Mouse (Mus musculus): ENCODE results near the gene Cstf1.

Gene Cstf1

DNA sequence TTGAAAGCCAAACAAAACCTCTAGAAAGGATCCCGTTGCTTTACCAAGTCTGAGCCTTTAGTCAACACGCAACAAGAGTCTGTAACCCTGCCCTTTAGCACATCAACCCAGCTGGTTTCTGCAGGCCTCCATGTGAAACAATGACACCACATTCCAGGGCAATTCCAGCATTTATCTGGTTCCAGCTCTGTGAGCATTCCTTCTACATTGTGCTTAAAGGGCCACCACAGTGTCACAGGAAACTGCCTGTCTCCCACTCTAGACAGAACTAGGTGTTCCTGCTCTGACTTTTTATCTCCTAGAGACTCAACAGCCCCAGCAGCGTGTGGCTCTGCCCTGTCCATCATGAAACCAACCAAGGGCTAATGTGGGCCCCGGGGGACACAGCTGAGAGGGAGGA lies 42.8 kb downstream of the Cstf1 start:
- in situ Hi-C loops (cut with MboI, MseI), result no loop called here

GRCm38 (mm10) chr2:172413894-172414293 lies 43.4 kb downstream of the Cstf1 start:
- in situ Hi-C loops (cut with MboI, MseI), result no loop called here

- in situ Hi-C loops (cut with MboI, MseI), result no loop called here
Measured at GRCm38 (mm10) chr2:172416218-172416617, 45.7 kb downstream of the Cstf1 start.

DNA sequence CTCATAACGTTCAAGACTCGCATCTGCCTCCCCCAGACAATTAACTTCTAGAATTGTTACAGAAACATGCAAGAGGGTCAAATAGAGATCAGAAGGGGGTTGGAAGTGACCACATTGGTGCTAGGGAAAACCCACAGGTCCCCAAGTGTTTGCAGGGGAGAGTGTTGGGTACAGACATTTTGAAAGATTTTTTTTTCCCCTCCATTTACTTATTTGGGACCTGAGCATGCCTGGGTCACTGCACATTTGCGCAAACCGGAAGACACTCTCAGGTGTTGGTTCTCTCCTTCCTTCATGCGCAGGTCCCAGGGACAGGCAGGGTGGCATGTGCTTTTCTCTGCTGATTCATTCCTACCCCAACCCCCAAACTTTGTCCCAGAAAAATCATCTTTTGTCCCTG lies 46.4 kb downstream of the Cstf1 start:
- in situ Hi-C loops (cut with MboI, MseI), result no loop called here

DNA sequence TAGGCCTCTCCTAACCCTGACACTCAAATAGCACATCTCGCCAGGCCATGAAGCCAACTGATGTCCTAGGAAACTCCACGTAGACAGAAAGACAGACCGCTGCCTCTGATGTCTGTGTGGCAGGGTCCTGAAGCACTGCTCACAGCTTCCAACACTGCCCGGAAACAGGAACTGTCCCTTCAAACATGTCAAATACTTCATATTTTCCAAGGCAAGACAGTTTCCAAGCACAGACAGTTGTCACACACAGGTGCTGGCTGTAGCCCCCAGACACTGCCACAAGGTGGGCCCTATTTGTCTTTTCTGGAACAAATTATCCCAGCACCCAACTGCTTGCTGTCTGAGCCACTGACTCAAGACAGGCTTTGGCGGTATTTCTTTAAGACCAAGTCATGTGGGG lies 47.7 kb downstream of the Cstf1 start:
- in situ Hi-C loops (cut with MboI, MseI), result no loop called here

- in situ Hi-C loops (cut with MboI, MseI), result loop anchor here (5.0 to 25.0 kb wide), 2 partner anchors 1217 to 1307 kb away; partner anchors contain the start of gene Vapb
Measured at GRCm38 (mm10) chr2:172430609-172431008, 60.1 kb downstream of the Cstf1 start.

Measured in T-helper 2 cell (primary cell).